Mouse (Mus musculus): ENCODE results near the gene Inpp5a.

DNA sequence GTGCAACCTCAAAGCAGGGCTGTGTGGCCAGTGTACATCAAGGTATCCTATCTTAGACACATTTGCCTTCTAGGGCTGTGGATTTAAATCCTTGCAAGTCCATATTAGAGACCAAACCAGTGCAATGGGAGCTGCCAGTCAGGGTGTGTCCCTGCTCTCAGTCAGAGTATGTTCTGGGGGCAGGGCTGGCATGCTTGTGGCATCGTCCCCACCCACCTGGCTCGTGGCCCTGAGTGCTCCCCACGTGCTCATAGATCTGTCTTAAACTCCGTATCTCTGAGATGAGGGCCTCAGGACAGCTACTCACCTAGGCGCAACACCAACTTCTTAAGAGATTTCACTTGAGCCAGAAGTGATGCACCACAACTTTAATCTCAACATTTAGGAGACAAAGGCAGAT is 46.1 kb upstream of the Inpp5a start:
- no peak for TF ChIP-seq ZC3H11A (IDR thresholded peaks at IDR 0.05; ENCODE audit: borderline replicate concordance, low read depth, low read length)
- TF ChIP-seq ZNF384 (IDR thresholded peaks at IDR 0.05; ENCODE audit: low read depth, low read length): no peak
- TF ChIP-seq CHD2 (IDR thresholded peaks at IDR 0.05; ENCODE audit: low read depth, low read length): no peak
- TF ChIP-seq HCFC1 (IDR thresholded peaks at IDR 0.05; ENCODE audit: borderline replicate concordance, insufficient read depth, low read length): no peak
- no peak for TF ChIP-seq MAFK (IDR thresholded peaks at IDR 0.05; ENCODE audit: insufficient read depth, low read depth, low read length)

All from ES-E14 (cell line).